Mouse (Mus musculus) small intestine, adult 2 months (tissue): ENCODE measurements around the gene Hectd2.

Experiments
- CTCF ChIP-seq: fragments of 200-500 bp; IDR thresholded peaks from 2 replicates; pipeline ENCODE4 v1.5.1; 2012; ENCODE audit warnings: low read depth, mild to moderate bottlenecking, control low read depth, inconsistent platforms, low read length, moderate library complexity, mixed read lengths; ENCODE audit not compliant: insufficient replicate concordance, insufficient read length; ENCODE audit errors: extremely low read depth
- POLR2A ChIP-seq: fragments of 200-500 bp; IDR thresholded peaks from 2 replicates; pipeline ENCODE4 v1.6.1; 2012; ENCODE audit warnings: low read depth, mild to moderate bottlenecking, control low read depth, inconsistent platforms, low read length, moderate library complexity

DNA sequence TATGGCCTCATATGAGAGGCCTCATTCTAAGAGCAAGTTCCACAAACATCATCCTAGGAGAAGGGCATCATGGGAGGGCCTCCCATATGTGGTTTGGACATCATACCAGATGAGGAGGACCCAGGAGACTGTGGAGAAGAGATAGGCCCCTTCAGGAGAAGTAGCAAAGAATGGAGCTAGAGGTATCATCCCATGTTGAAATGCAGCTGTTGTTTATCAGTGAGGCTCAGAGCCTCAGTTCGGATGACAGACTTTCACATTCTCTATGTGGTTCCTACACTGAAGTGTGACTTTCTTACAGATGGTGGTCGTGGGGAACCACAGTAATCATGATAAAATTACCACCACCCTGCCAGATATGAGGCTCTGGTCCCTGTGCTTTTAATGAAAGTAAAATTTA, 55.9 kb downstream of the Hectd2 start:
- TF ChIP-seq CTCF (no peak), POLR2A (no peak)
